Mouse (Mus musculus): ENCODE data around the gene Usp39.
A peak's percentile ranks its signal among the peaks of the same experiment; 100 is the strongest.

Usp39 gene

GRCm38 (mm10) chr6:72302349-72302925 is 42.5 kb downstream of the Usp39 start:
- no peak for DNase-seq (ENCODE audit: extremely low read depth, low read depth)

GRCm38 (mm10) chr6:72297825-72298224 is 47.2 kb downstream of the Usp39 start:
- DNase-seq (ENCODE audit: extremely low read depth, low read depth): no peak

DNA sequence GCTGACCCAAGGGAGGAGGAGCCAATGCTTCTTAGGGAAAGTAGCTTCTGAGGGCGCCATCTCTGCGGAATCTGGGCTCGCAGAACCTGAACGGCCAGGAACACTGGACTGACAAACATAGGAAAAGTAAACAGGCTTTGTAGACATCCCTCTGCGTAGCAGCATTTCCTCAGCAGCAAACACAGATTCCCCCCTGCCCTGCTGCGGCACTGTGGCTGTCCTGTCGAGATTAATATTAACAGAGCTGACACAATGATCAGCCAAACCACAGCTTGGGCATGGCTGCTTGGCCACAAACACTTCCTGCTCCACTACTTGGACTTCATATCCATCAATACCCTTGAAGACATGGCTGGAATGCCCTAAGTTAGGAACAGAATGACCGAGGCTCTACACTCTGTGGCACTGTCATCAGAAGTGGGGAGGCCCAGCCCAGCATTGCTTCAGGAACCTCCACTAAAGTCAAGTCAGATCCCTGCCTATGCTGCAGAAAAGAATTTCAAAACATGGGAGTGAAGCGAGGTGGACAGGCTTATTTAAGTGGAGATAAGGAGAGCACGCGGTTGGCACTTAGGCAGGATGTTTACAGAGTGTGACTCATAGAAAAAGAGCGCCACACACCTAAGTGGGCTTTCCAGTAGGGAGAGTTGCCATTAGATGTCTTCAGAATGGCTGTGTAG is 51.9 kb downstream of the Usp39 start:
- peak; percentile 37 for DNase-seq (ENCODE audit: extremely low read depth, low read depth)

- no peak for DNase-seq (ENCODE audit: extremely low read depth, low read depth)
These were observed 55.5 kb downstream of the Usp39 start for GRCm38 (mm10) chr6:72289484-72289883.

GRCm38 (mm10) chr6:72283914-72284313 is 61.1 kb downstream of the Usp39 start:
- DNase-seq (ENCODE audit: extremely low read depth, low read depth): no peak

DNA sequence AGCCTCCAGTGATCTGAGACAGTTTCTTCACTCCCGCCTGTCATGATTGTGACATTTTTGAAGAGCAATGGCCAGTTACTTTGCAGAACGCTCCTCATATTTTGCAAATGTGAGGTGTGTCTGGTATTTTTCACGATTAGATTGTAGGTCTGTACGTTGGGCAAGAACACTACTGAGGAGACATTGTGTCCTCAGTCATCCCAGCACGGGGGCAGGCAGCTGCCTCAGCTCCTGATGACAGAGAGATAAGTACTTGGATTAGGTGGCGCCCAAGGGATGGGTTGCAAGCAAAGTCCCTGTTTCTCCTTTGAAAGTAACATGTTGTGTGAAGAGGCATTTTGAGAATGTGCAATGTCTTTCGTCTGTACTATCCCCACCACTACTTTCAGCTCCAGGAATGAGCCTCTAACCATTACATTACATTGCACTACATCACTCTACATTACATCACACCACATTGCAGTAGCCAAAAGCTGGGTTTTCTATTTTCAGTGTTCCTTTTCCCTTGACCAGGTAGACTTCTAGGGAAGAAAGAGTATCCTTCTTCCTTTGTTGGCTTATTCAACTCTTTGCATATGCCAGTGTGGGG is 64.5 kb downstream of the Usp39 start:
- DNase-seq (ENCODE audit: extremely low read depth, low read depth): no peak

DNA sequence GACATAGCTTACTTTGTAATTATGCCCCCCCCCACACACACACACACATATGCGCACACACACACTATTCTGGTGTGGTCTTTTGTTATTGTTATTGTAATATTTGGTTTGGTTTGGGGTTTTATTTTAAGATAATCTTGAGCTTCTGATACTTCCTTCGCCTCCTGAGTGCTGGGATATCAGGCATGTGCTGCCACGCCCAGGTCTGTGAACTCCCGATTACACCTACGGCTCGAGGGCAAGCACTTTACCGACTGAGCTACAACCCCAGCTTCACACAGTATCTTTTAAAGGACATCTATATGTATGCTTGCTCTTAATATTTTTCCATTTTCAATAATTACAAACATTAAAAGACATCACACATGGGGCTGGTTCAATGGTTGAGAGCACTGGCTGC is 65.5 kb downstream of the Usp39 start:
- peak; percentile 75 for DNase-seq (ENCODE audit: extremely low read depth, low read depth)

GRCm38 (mm10) chr6:72278835-72279234 is 66.1 kb downstream of the Usp39 start:
- peak; percentile 24 for DNase-seq (ENCODE audit: extremely low read depth, low read depth)

DNA sequence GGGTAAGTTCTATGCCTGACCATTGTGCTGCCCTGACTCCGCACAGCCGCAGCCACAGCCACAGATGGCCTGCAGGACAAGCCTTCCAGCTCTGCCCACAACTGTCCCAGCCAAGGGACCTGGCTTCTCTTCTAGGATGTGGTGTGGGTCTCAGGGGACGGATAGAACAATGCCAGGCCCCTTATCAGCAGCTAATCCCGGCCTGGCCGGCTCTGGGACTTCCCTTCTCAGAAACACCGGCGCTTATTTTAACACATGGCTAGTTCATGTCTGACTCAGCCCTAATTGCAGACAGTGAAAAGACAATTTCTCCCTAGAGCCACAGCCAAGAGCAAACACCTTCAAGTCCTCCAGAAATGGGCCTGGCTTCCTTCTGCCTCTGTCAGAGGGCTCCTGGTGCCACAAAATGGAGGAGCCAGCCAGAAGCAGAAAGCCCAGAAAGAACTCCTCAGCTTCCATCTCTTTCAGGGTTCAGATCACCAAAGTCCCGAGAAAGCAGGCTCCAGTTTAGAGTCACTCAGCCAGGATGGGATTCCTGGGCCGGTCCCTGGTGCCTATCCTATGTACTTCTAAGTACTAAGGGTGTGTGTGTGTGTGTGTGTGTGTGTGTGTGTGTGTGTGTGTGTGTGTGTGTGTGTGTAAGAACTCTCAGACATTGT is 67.3 kb downstream of the Usp39 start:
- DNase-seq (ENCODE audit: extremely low read depth, low read depth): peak; percentile 38

GRCm38 (mm10) chr6:72276972-72277441 is 68.0 kb downstream of the Usp39 start:
- DNase-seq (ENCODE audit: extremely low read depth, low read depth): no peak

DNA sequence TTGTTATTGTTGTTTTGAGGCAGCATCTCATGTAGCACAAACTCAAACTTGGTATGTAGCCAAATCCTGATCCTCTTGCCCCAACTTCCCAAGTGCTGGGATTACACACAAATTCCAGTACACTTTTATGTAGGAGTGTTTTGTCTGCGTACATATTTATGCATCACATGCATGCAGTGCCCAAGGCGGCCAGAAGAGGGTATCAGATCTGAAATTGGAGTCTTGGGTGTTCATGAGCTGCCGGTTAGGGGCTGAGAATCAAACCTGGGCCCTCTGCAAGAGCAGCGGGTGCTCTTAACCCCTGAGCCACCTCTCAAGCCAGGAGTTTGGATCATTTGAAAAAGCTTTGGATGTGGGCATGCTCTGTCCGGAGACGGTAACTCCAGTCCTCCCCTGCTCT is 68.8 kb downstream of the Usp39 start:
- no peak for DNase-seq (ENCODE audit: extremely low read depth, low read depth)

DNA sequence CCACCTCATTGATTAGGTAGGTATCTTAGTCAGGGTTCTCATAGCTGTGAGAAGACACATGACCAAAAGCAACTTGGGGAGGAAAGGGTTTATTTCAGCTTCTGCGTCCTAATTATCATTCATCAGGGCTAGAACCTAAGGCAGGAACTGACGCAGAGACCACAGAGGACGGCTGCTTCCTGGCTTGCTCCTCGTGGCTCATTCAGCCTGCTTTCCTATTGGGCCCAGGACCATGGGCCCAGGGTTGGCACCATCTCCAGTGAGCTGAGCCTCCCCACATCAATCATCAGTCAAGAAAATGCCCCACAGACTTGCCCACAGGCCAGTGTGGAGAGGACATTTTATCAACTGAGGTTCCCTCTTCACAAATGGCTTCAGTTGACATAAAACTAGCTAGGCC is 69.5 kb downstream of the Usp39 start:
- DNase-seq (ENCODE audit: extremely low read depth, low read depth): no peak

DNA sequence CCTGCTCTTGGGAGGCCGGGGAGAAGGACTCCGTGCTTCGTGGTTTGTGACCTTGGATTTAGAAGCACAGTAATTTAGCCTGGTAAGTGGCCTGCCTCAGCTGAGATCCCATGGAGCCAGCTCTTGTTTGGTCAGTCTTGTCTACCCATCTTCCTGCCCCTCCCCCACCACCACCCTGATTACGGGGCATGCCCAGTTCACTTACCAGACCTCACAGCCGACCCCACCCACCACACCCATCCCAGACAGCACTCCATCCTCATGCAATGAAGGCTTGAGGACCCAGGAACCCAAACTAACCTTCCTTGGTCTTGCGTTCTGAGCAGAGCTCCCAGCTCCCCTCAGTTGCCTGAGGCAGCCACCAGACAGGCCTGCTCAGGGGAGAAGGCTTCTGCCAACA is 71.8 kb downstream of the Usp39 start:
- DNase-seq (ENCODE audit: extremely low read depth, low read depth): no peak

- DNase-seq (ENCODE audit: extremely low read depth, low read depth): no peak
These were observed 72.8 kb downstream of the Usp39 start for GRCm38 (mm10) chr6:72272161-72272696.

GRCm38 (mm10) chr6:72270952-72271519 is 73.9 kb downstream of the Usp39 start:
- DNase-seq (ENCODE audit: extremely low read depth, low read depth): no peak

- no peak for DNase-seq (ENCODE audit: extremely low read depth, low read depth)
These were observed 74.7 kb downstream of the Usp39 start for GRCm38 (mm10) chr6:72270258-72270657.
